ENCODE assay signal across 19 mouse cellular contexts in genomic region chr4:34581990-34582389, GRCm38 (mm10). TPM values are rescaled to one million over a fixed set of nuclear protein-coding genes. Genes with fewer than 3 reads are reported as not detected.
A peak's percentile ranks its signal among the peaks of the same experiment; 100 is the strongest.
DNase-seq lines count a peak whose midpoint lies in the region; ATAC-seq and TF ChIP-seq lines count a peak whose summit lies in the region.
"Had no signal": no experiment of that assay in that cellular context is flagged by ENCODE, and none has a peak within 500 bp of the region (broad histone marks: within the 10 kb centered on the region; RNA-seq: fewer than 3 reads in every experiment).

No protein-coding gene starts in this region.

- TF ChIP-seq CTCF in ES-Bruce4 (IDR thresholded peaks at IDR 0.05; ENCODE audit: low read depth, low read length) = no peak

- no peak overlapping the region for H3K4me3 ChIP-seq in ES-Bruce4 (ENCODE audit: low read depth, low read length)
- H3K4me3 ChIP-seq: embryonic facial prominence, embryonic 12.5 days; forebrain, embryonic 15.5 days; gastrocnemius, adult 2 months; limb, embryonic 15.5 days had no signal

- TF ChIP-seq POLR2A in ES-Bruce4 (IDR thresholded peaks at IDR 0.05; ENCODE audit: insufficient read depth, low read length) = no peak

- ATAC-seq in CD4-positive, CD25-positive, alpha-beta regulatory T cell, adult 4 months = no peak
- ATAC-seq: forebrain, embryonic 15.5 days had no signal

- H3K4me1 ChIP-seq in ES-Bruce4 (ENCODE audit: control insufficient read depth, insufficient read depth, low read length) = no peaks in the 10 kb centered on the region
- H3K4me1 ChIP-seq: embryonic facial prominence, embryonic 12.5 days; forebrain, embryonic 15.5 days; limb, embryonic 15.5 days had no signal

- H3K9me3 ChIP-seq in ES-Bruce4 (replicated peaks; ENCODE audit: control insufficient read depth, insufficient read depth, low read length, poor library complexity, severe bottlenecking) = no peaks in the 10 kb centered on the region
- H3K9me3 ChIP-seq: embryonic facial prominence, embryonic 12.5 days; forebrain, embryonic 15.5 days; limb, embryonic 15.5 days had no signal

- H3K27me3 ChIP-seq in ES-Bruce4 (ENCODE audit: control insufficient read depth, insufficient read depth, low read length, poor library complexity, severe bottlenecking) = no peaks in the 10 kb centered on the region
- H3K27me3 ChIP-seq: embryonic facial prominence, embryonic 12.5 days; forebrain, embryonic 15.5 days; limb, embryonic 15.5 days had no signal

- H3K27ac ChIP-seq in ES-Bruce4 (ENCODE audit: insufficient read depth, low read length) = peak overlapping the region; percentile 85
- H3K27ac ChIP-seq: embryonic facial prominence, embryonic 12.5 days; forebrain, embryonic 15.5 days; gastrocnemius, adult 2 months; hindbrain, postnatal 0 days; limb, embryonic 15.5 days had no signal

- peaks cover 53% of the 10 kb centered on the region for H3K36me3 ChIP-seq in ES-Bruce4 (ENCODE audit: control insufficient read depth, insufficient read depth, low read length, poor library complexity, severe bottlenecking)

- DNase-seq in adrenal gland, adult 2 months = peak; percentile 17
- DNase-seq in adrenal gland, adult 8-10 months = no peak
- DNase-seq in left cerebral cortex, postnatal 25 days (ENCODE audit: low spot score in 2 of 2) = peak; percentile 29 to 82
- DNase-seq in left cerebral cortex, postnatal 4 days = no peak
- DNase-seq in frontal cortex, adult 2 months (ENCODE audit: extremely low spot score in 1 of 2, low spot score in 1 of 2) = peak; percentile 46 to 60
- no peak for DNase-seq in urinary bladder, postnatal 14 days (ENCODE audit: low spot score)
- DNase-seq: cerebellum, adult 9-11 months; gastrocnemius, adult 2 months; kidney, adult 2 months; kidney, postnatal 10 days; midbrain, embryonic 14.5 days; retina, postnatal 1 day; thymus, adult 2 months had no signal

- intact Hi-C loops in left cerebral cortex, postnatal 25 days (cut with DNase I) = no loop called here
- intact Hi-C loops in left cerebral cortex, postnatal 4 days (cut with DNase I) = no loop called here

- no peak overlapping the region for H3K9ac ChIP-seq in ES-Bruce4 (ENCODE audit: low read depth, poor library complexity, severe bottlenecking)
- H3K9ac ChIP-seq: embryonic facial prominence, embryonic 12.5 days; forebrain, embryonic 15.5 days; limb, embryonic 15.5 days had no signal

- no peak for TF ChIP-seq EP300 in ES-Bruce4 (IDR thresholded peaks at IDR 0.05; ENCODE audit: insufficient read depth, low read depth, low read length)

RNA-seq across cellular contexts. Expression of gene Akirin2, which starts 31.3 kb away (rescaled TPM):
- total RNA-seq in adrenal gland, adult 2 months (2021) = 10 to 100 TPM; 74.8 to 78.0 TPM
- 23.5 and 54.9 TPM in 2 replicates for polyA plus RNA-seq in adrenal gland, adult 2 months (2012; rRNA removed)
- total RNA-seq in adrenal gland, adult 8-10 months (2022) = 10 to 100 TPM; 62.4 to 84.6 (median 78.6) TPM
- total RNA-seq in left cerebral cortex, postnatal 25 days (2021) = 100 to 1,000 TPM; 103 to 114 TPM
- 100 to 1,000 TPM; 124 to 135 TPM for total RNA-seq in left cerebral cortex, postnatal 4 days (2021)
- 108 and 117 TPM in 2 replicates for polyA plus RNA-seq in ES-Bruce4 (2011; ENCODE audit: insufficient read depth, insufficient read length, low read depth, missing spikeins)
- polyA plus RNA-seq in frontal cortex, adult 2 months (2012; rRNA removed) = 87.6 and 90.9 TPM in 2 replicates
- polyA plus RNA-seq in CD4-positive, CD25-positive, alpha-beta regulatory T cell, adult 4 months (2017; shearing (Covaris generic)) = 10 to 100 TPM in 1 of 2 experiments, 1 to 10 TPM in 1; 8.7 to 14.6 TPM

RNA-seq across cellular contexts. Expression of gene Orc3, which starts 32.8 kb away (rescaled TPM):
- total RNA-seq in adrenal gland, adult 2 months (2021) = 10 to 100 TPM; 55.7 to 58.1 TPM
- 5.3 and 8.2 TPM in 2 replicates for polyA plus RNA-seq in adrenal gland, adult 2 months (2012; rRNA removed)
- 10 to 100 TPM; 58.4 to 78.6 (median 70.1) TPM for total RNA-seq in adrenal gland, adult 8-10 months (2022)
- total RNA-seq in left cerebral cortex, postnatal 25 days (2021) = 10 to 100 TPM; 38.5 TPM
- total RNA-seq in left cerebral cortex, postnatal 4 days (2021) = 10 to 100 TPM; 64.9 to 68.4 TPM
- polyA plus RNA-seq in ES-Bruce4 (2011; ENCODE audit: insufficient read depth, insufficient read length, low read depth, missing spikeins) = 131 and 138 TPM in 2 replicates
- polyA plus RNA-seq in frontal cortex, adult 2 months (2012; rRNA removed) = 37.1 and 46.5 TPM in 2 replicates
- polyA plus RNA-seq in CD4-positive, CD25-positive, alpha-beta regulatory T cell, adult 4 months (2017; shearing (Covaris generic)) = 100 to 1,000 TPM; 101 to 113 TPM

RNA-seq across cellular contexts. Expression of gene Rars2, which starts 32.8 kb away (rescaled TPM):
- 10 to 100 TPM; 35.8 to 36.5 TPM for total RNA-seq in adrenal gland, adult 2 months (2021)
- 3.3 and 3.9 TPM in 2 replicates for polyA plus RNA-seq in adrenal gland, adult 2 months (2012; rRNA removed)
- 10 to 100 TPM; 29.7 to 38.4 (median 35.2) TPM for total RNA-seq in adrenal gland, adult 8-10 months (2022)
- total RNA-seq in left cerebral cortex, postnatal 25 days (2021) = 10 to 100 TPM; 27.5 to 32.4 TPM
- 10 to 100 TPM; 28.2 TPM for total RNA-seq in left cerebral cortex, postnatal 4 days (2021)
- polyA plus RNA-seq in ES-Bruce4 (2011; ENCODE audit: insufficient read depth, insufficient read length, low read depth, missing spikeins) = 61.7 and 71.0 TPM in 2 replicates
- polyA plus RNA-seq in frontal cortex, adult 2 months (2012; rRNA removed) = 30.8 and 35.2 TPM in 2 replicates
- polyA plus RNA-seq in CD4-positive, CD25-positive, alpha-beta regulatory T cell, adult 4 months (2017; shearing (Covaris generic)) = 10 to 100 TPM; 45.6 to 59.2 TPM

Comparison
In these comparisons a context has a peak if more than half of its experiments do, and no peak if none do; other contexts are left out.
1. DNase-seq: peak in adrenal gland, adult 2 months (single experiment), left cerebral cortex, postnatal 25 days (2 of 2) and frontal cortex, adult 2 months (2 of 2); none in adrenal gland, adult 8-10 months (single experiment), left cerebral cortex, postnatal 4 days (single experiment) and urinary bladder, postnatal 14 days (single experiment).